Mouse (Mus musculus): ENCODE data around the gene Popdc3. TPM values are rescaled to one million over a fixed set of nuclear protein-coding genes. Genes with fewer than 3 reads are reported as not detected.
A peak's percentile ranks its signal among the peaks of the same experiment; 100 is the strongest.

Gene Popdc3
- polyA plus RNA-seq, 1 experiment from 2014 or later, result 0.18 TPM

GRCm38 (mm10) chr10:45154557-45155060 lies 23.3 kb upstream of the Popdc3 start:
- Histone ChIP-seq H3K36me3 (peaks cover 98% of the 10 kb centered on the region), H3K4me3 (no peak overlapping the region)

GRCm38 (mm10) chr10:45165851-45166250 lies 12.0 kb upstream of the Popdc3 start:
- WGBS, result 85% methylated on average over 8 of the region's 8 CpGs
- Histone ChIP-seq H3K36me3 (peaks cover 11% of the 10 kb centered on the region; the same call in 1 of the 2 replicates), H3K27ac (no peak overlapping the region), H3K9me3 (no peaks in the 10 kb centered on the region), H3K4me3 (no peak overlapping the region), H3K27me3 (ENCODE audit: insufficient read depth, poor library complexity, severe bottlenecking) (no peaks in the 10 kb centered on the region), H3K4me1 (replicated peaks) (no peaks in the 10 kb centered on the region)
- DNase-seq (ENCODE audit: low spot score), result no peak

More at GRCm38 (mm10) chr10:45154557-45155060, 23.3 kb upstream of the Popdc3 start:
- Histone ChIP-seq H3K27ac (no peak overlapping the region), H3K4me1 (replicated peaks) (peaks cover 15% of the 10 kb centered on the region), H3K9me3 (no peaks in the 10 kb centered on the region), H3K27me3 (ENCODE audit: insufficient read depth, poor library complexity, severe bottlenecking) (no peaks in the 10 kb centered on the region)
- DNase-seq (ENCODE audit: low spot score), result no peak
- WGBS, result 94% methylated on average over 14 of the region's 14 CpGs

- DNase-seq (ENCODE audit: low spot score), result no peak
- H3K4me3 ChIP-seq, result no peak overlapping the region
- H3K4me1 ChIP-seq (replicated peaks), result no peaks in the 10 kb centered on the region
- H3K27me3 ChIP-seq (ENCODE audit: insufficient read depth, poor library complexity, severe bottlenecking), result no peaks in the 10 kb centered on the region
- no peaks in the 10 kb centered on the region for H3K9me3 ChIP-seq
- H3K27ac ChIP-seq, result no peak overlapping the region
- no peaks in the 10 kb centered on the region for H3K36me3 ChIP-seq
- 88% methylated on average over 8 of the region's 8 CpGs for WGBS
Observed at GRCm38 (mm10) chr10:45173927-45174326, 4.0 kb upstream of the Popdc3 start.

GRCm38 (mm10) chr10:45174345-45174744 lies 3.6 kb upstream of the Popdc3 start:
- 94% methylated on average over 3 of the region's 3 CpGs for WGBS
- Histone ChIP-seq H3K4me1 (replicated peaks) (no peaks in the 10 kb centered on the region), H3K36me3 (no peaks in the 10 kb centered on the region), H3K27ac (no peak overlapping the region), H3K4me3 (no peak overlapping the region), H3K9me3 (no peaks in the 10 kb centered on the region), H3K27me3 (ENCODE audit: insufficient read depth, poor library complexity, severe bottlenecking) (no peaks in the 10 kb centered on the region)
- DNase-seq (ENCODE audit: low spot score), result no peak

GRCm38 (mm10) chr10:45180677-45181326 lies 2.9 kb downstream of the Popdc3 start:
- no peaks in the 10 kb centered on the region for H3K9me3 ChIP-seq
- 95% methylated on average over 4 of the region's 4 CpGs for WGBS
- no peaks in the 10 kb centered on the region for H3K27me3 ChIP-seq (ENCODE audit: insufficient read depth, poor library complexity, severe bottlenecking)

GRCm38 (mm10) chr10:45181344-45181743 lies 3.4 kb downstream of the Popdc3 start:
- WGBS, result 93% methylated on average over 3 of the region's 3 CpGs
- no peak overlapping the region for H3K4me3 ChIP-seq
- no peaks in the 10 kb centered on the region for H3K4me1 ChIP-seq (replicated peaks)

More at GRCm38 (mm10) chr10:45180677-45181326, 2.9 kb downstream of the Popdc3 start:
- H3K4me1 ChIP-seq (replicated peaks), result no peaks in the 10 kb centered on the region
- no peak overlapping the region for H3K4me3 ChIP-seq
- no peak for DNase-seq (ENCODE audit: low spot score)
- H3K36me3 ChIP-seq, result no peaks in the 10 kb centered on the region
- H3K27ac ChIP-seq, result no peak overlapping the region

GRCm38 (mm10) chr10:45185457-45185856 lies 7.6 kb downstream of the Popdc3 start:
- WGBS, result 93% methylated on average over 2 of the region's 2 CpGs
- DNase-seq (ENCODE audit: low spot score), result no peak
- H3K9me3 ChIP-seq, result no peaks in the 10 kb centered on the region
- H3K36me3 ChIP-seq, result no peaks in the 10 kb centered on the region
- H3K4me1 ChIP-seq (replicated peaks), result no peaks in the 10 kb centered on the region
- no peaks in the 10 kb centered on the region for H3K27me3 ChIP-seq (ENCODE audit: insufficient read depth, poor library complexity, severe bottlenecking)
- no peak overlapping the region for H3K27ac ChIP-seq
- H3K4me3 ChIP-seq, result no peak overlapping the region

More at GRCm38 (mm10) chr10:45181344-45181743, 3.4 kb downstream of the Popdc3 start:
- Histone ChIP-seq H3K27me3 (ENCODE audit: insufficient read depth, poor library complexity, severe bottlenecking) (no peaks in the 10 kb centered on the region), H3K9me3 (no peaks in the 10 kb centered on the region), H3K36me3 (no peaks in the 10 kb centered on the region), H3K27ac (no peak overlapping the region)
- no peak for DNase-seq (ENCODE audit: low spot score)

- H3K27ac ChIP-seq, result no peak overlapping the region
- 66% methylated on average over 14 of the region's 14 CpGs for WGBS
Observed at GRCm38 (mm10) chr10:45193330-45194310, 15.7 kb downstream of the Popdc3 start.

GRCm38 (mm10) chr10:45194531-45194930 lies 16.6 kb downstream of the Popdc3 start:
- H3K36me3 ChIP-seq, result no peaks in the 10 kb centered on the region
- H3K4me1 ChIP-seq (replicated peaks), result peaks cover 8% of the 10 kb centered on the region
- 78% methylated on average over 5 of the region's 5 CpGs for WGBS
- no peak overlapping the region for H3K4me3 ChIP-seq
- no peaks in the 10 kb centered on the region for H3K27me3 ChIP-seq (ENCODE audit: insufficient read depth, poor library complexity, severe bottlenecking)
- H3K9me3 ChIP-seq, result no peaks in the 10 kb centered on the region
- no peak for DNase-seq (ENCODE audit: low spot score)
- H3K27ac ChIP-seq, result no peak overlapping the region

More at GRCm38 (mm10) chr10:45193330-45194310, 15.7 kb downstream of the Popdc3 start:
- Histone ChIP-seq H3K27me3 (ENCODE audit: insufficient read depth, poor library complexity, severe bottlenecking) (no peaks in the 10 kb centered on the region), H3K4me3 (no peak overlapping the region), H3K36me3 (no peaks in the 10 kb centered on the region), H3K4me1 (replicated peaks) (peaks cover 8% of the 10 kb centered on the region), H3K9me3 (no peaks in the 10 kb centered on the region)
- DNase-seq (ENCODE audit: low spot score), result no peak

- Histone ChIP-seq H3K4me1 (replicated peaks) (no peaks in the 10 kb centered on the region), H3K9me3 (no peaks in the 10 kb centered on the region), H3K36me3 (no peaks in the 10 kb centered on the region), H3K27ac (no peak overlapping the region), H3K27me3 (ENCODE audit: insufficient read depth, poor library complexity, severe bottlenecking) (no peaks in the 10 kb centered on the region), H3K4me3 (no peak overlapping the region)
- no peak for DNase-seq (ENCODE audit: low spot score)
- 70% methylated on average over 1 of the region's 1 CpGs for WGBS
Observed at GRCm38 (mm10) chr10:45204582-45204981, 26.7 kb downstream of the Popdc3 start.

- Histone ChIP-seq H3K4me3 (no peak overlapping the region), H3K4me1 (replicated peaks) (no peaks in the 10 kb centered on the region), H3K27me3 (ENCODE audit: insufficient read depth, poor library complexity, severe bottlenecking) (no peaks in the 10 kb centered on the region), H3K9me3 (no peaks in the 10 kb centered on the region), H3K36me3 (no peaks in the 10 kb centered on the region), H3K27ac (no peak overlapping the region)
- no peak for DNase-seq (ENCODE audit: low spot score)
Observed at GRCm38 (mm10) chr10:45210201-45210600, 32.3 kb downstream of the Popdc3 start.

- DNase-seq (ENCODE audit: low spot score), result no peak
- H3K36me3 ChIP-seq, result no peaks in the 10 kb centered on the region
Observed at GRCm38 (mm10) chr10:45216676-45217075, 38.8 kb downstream of the Popdc3 start.

GRCm38 (mm10) chr10:45229954-45230353 lies 52.1 kb downstream of the Popdc3 start:
- Histone ChIP-seq H3K9me3 (no peaks in the 10 kb centered on the region), H3K27me3 (ENCODE audit: insufficient read depth, poor library complexity, severe bottlenecking) (no peaks in the 10 kb centered on the region), H3K4me3 (no peak overlapping the region), H3K36me3 (no peaks in the 10 kb centered on the region), H3K27ac (no peak overlapping the region), H3K4me1 (replicated peaks) (peaks cover 10% of the 10 kb centered on the region; the same call in 1 of the 2 replicates)
- WGBS, result 48% methylated on average over 4 of the region's 4 CpGs
- DNase-seq (ENCODE audit: low spot score), result peak; percentile 14

More at GRCm38 (mm10) chr10:45216676-45217075, 38.8 kb downstream of the Popdc3 start:
- H3K4me1 ChIP-seq (replicated peaks), result no peaks in the 10 kb centered on the region
- WGBS, result 86% methylated on average over 7 of the region's 7 CpGs
- H3K9me3 ChIP-seq, result no peaks in the 10 kb centered on the region
- H3K27ac ChIP-seq, result no peak overlapping the region
- H3K27me3 ChIP-seq (ENCODE audit: insufficient read depth, poor library complexity, severe bottlenecking), result no peaks in the 10 kb centered on the region
- no peak overlapping the region for H3K4me3 ChIP-seq
